Mouse (Mus musculus): ENCODE results near the gene Mctp2.
"Not testable (repeated sequence)": the region's sequence is repeated elsewhere in the genome, so short reads cannot be mapped to it uniquely, and the experiment has no call there.

Gene Mctp2

GRCm38 (mm10) chr7:72275513-72275912 lies 30.9 kb downstream of the Mctp2 start:
- in situ Hi-C loops (cut with MboI, MseI), result no loop called here

GRCm38 (mm10) chr7:72271546-72271945 lies 34.9 kb downstream of the Mctp2 start:
- in situ Hi-C loops (cut with MboI, MseI), result no loop called here

- in situ Hi-C loops (cut with MboI, MseI), result loop anchor here in 1 of 2 experiments (10.0 kb wide), 1 partner anchor 845 kb away; no protein-coding TSS in a partner anchor
Observed at GRCm38 (mm10) chr7:72269994-72270393, 36.4 kb downstream of the Mctp2 start.

- in situ Hi-C loops (cut with MboI, MseI), result loop anchor here in 1 of 2 experiments (10.0 kb wide), 1 partner anchor 854 kb away; no protein-coding TSS in a partner anchor
Observed at GRCm38 (mm10) chr7:72260766-72261655, 45.4 kb downstream of the Mctp2 start.

GRCm38 (mm10) chr7:72259045-72259444 lies 47.4 kb downstream of the Mctp2 start:
- in situ Hi-C loops (cut with MboI, MseI), result no loop called here

GRCm38 (mm10) chr7:72250326-72250725 lies 56.1 kb downstream of the Mctp2 start:
- in situ Hi-C loops (cut with MboI, MseI), result not testable (repeated sequence)

DNA sequence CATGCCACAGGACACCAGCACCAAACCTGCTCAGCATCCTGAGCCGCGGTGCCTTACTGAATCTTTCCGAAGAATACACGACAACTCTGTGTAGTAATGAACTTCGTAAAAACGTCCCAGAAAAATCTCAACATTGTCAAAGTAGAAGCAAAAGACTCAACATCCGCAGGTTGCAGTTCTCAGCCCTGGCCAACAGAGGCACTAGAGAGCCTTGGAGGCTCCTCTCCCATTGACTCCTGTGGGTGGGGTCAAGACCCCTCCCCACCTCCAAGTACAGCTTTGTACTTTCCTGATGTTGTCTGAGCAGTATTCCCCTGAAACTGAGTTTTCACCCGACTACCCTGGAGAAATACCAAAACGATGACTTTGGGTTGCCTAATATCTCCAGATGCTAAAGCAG lies 65.1 kb downstream of the Mctp2 start:
- in situ Hi-C loops (cut with MboI, MseI), result loop anchor here (5.0 to 10.0 kb wide), 2 partner anchors 64 to 106 kb away; partner anchors contain the start of gene Mctp2 (in 1 of the 2)

GRCm38 (mm10) chr7:72239782-72240493 lies 66.5 kb downstream of the Mctp2 start:
- in situ Hi-C loops (cut with MboI, MseI), result loop anchor here (5.0 to 10.0 kb wide), 2 partner anchors 65 to 107 kb away; partner anchors contain the start of gene Mctp2 (in 1 of the 2)

GRCm38 (mm10) chr7:72238575-72238974 lies 67.8 kb downstream of the Mctp2 start:
- in situ Hi-C loops (cut with MboI, MseI), result no loop called here

GRCm38 (mm10) chr7:72234433-72234998 lies 71.9 kb downstream of the Mctp2 start:
- in situ Hi-C loops (cut with MboI, MseI), result no loop called here

DNA sequence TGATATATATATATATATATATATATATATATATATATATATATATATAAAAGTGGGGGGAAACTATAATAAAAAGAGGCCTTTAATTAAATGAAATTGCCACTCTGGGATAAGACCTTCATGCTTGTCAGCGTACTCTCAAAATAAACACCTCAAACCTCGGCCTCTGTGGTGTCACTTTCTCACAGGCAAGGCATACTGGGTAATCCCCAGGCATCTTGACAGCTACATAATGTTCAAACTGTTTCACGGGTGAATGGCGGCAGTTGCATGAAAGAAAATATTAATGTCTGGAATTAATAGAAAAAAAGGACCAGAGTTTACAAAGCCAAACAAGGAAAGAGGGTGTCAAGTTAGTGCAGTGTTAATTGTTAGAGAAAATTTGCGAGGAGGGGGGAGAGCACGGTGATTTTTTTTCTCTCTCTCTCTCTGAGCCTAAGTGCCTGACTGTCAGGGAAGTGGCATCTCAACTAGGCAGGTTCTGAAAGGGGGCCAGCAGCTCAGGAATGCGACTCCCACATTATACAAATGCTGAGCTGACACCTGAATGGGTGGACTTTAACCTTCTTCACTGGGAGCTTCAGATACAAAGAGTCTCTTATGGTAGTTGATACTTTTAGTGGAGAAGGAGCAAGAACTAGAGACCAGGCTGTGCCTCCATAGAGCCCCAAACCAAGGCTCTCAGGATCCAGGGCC lies 75.1 kb downstream of the Mctp2 start:
- in situ Hi-C loops (cut with MboI, MseI), result no loop called here

DNA sequence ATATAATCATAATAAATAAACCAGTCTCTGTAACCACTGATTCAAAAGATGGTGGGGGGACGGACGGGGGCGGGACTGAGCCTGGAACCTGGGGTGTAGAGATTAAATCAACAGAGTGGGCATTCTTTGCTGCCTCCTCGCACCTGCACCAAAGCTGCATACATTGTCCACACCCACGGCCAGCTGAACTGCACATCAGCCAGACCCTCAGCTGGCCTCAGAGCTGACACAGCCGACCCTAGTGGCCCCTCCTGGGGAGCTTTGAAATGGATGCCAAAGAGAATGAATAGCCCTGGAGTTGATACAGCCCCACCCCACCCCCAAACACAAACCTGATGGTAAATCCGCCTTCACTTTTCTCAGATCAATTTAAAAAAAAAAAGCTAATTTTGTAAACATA lies 76.5 kb downstream of the Mctp2 start:
- in situ Hi-C loops (cut with MboI, MseI), result no loop called here

DNA sequence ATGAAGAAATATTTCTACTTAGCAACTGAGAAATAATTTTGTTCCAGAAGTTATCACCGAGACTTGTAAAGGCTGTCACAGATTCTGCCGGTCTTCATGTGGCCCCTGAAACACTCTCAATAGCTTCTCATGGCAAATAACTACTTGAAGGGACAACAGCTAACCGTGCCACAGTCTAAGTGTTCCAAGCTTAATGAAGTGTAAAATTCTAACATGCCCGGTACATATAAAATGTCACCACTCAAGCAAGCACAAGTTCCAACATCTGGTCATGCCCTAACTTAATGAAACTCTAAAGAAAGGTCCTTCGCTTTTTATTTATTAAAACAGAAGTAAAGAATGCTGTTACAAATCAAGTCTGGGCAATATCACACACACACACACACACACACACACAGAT lies 82.8 kb downstream of the Mctp2 start:
- in situ Hi-C loops (cut with MboI, MseI), result loop anchor here in 1 of 2 experiments (25.0 kb wide), 1 partner anchor 1164 kb away; the partner anchor contains the start of gene Rgma

DNA sequence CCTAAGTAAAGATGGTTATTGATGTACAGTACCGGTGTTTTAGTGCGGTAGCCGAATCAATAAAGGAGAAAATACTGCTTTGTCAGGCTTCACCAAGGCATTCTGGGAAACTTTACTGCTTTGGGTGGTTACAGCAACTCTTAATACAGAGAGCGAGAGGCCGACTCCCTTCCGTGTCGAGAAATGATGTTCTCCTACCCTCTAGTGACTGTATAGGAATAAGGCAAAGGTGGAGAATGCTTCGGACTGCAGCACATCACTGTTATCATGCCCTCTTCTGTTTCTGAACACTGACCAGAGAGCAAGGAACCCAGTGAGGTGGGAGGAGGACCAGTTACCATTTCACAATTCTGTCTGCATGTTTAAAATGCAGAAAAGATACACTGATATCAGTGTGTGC lies 83.9 kb downstream of the Mctp2 start:
- in situ Hi-C loops (cut with MboI, MseI), result loop anchor here in 1 of 2 experiments (25.0 kb wide), 1 partner anchor 1165 kb away; the partner anchor contains the start of gene Rgma

- in situ Hi-C loops (cut with MboI, MseI), result loop anchor here in 1 of 2 experiments (25.0 kb wide), 1 partner anchor 1169 kb away; the partner anchor contains the start of gene Rgma
Observed at GRCm38 (mm10) chr7:72218048-72218447, 88.4 kb downstream of the Mctp2 start.

GRCm38 (mm10) chr7:72215563-72216215 lies 90.7 kb downstream of the Mctp2 start:
- in situ Hi-C loops (cut with MboI, MseI), result loop anchor here in 1 of 2 experiments (25.0 kb wide), 1 partner anchor 1172 kb away; the partner anchor contains the start of gene Rgma

- in situ Hi-C loops (cut with MboI, MseI), result loop anchor here in 1 of 2 experiments (25.0 kb wide), 1 partner anchor 1177 kb away; the partner anchor contains the start of gene Rgma
Observed at GRCm38 (mm10) chr7:72210201-72210600, 96.2 kb downstream of the Mctp2 start.

- in situ Hi-C loops (cut with MboI, MseI), result loop anchor here in 1 of 2 experiments (25.0 kb wide), 1 partner anchor 1178 kb away; the partner anchor contains the start of gene Rgma
Observed at GRCm38 (mm10) chr7:72209296-72209695, 97.1 kb downstream of the Mctp2 start.

GRCm38 (mm10) chr7:72206841-72207240 lies 99.6 kb downstream of the Mctp2 start:
- in situ Hi-C loops (cut with MboI, MseI), result loop anchor here in 1 of 2 experiments (25.0 kb wide), 1 partner anchor 1180 kb away; the partner anchor contains the start of gene Rgma

GRCm38 (mm10) chr7:72195709-72196108 lies 110.7 kb downstream of the Mctp2 start:
- in situ Hi-C loops (cut with MboI, MseI), result no loop called here
